Mouse (Mus musculus): ENCODE results near the gene Chchd4. TPM values are rescaled to one million over a fixed set of nuclear protein-coding genes. Genes with fewer than 3 reads are reported as not detected.

Chchd4 gene
- polyA plus RNA-seq (2012; ENCODE audit: insufficient read depth, low replicate concordance), result 0.79 and 6.6 TPM in 2 replicates

DNA sequence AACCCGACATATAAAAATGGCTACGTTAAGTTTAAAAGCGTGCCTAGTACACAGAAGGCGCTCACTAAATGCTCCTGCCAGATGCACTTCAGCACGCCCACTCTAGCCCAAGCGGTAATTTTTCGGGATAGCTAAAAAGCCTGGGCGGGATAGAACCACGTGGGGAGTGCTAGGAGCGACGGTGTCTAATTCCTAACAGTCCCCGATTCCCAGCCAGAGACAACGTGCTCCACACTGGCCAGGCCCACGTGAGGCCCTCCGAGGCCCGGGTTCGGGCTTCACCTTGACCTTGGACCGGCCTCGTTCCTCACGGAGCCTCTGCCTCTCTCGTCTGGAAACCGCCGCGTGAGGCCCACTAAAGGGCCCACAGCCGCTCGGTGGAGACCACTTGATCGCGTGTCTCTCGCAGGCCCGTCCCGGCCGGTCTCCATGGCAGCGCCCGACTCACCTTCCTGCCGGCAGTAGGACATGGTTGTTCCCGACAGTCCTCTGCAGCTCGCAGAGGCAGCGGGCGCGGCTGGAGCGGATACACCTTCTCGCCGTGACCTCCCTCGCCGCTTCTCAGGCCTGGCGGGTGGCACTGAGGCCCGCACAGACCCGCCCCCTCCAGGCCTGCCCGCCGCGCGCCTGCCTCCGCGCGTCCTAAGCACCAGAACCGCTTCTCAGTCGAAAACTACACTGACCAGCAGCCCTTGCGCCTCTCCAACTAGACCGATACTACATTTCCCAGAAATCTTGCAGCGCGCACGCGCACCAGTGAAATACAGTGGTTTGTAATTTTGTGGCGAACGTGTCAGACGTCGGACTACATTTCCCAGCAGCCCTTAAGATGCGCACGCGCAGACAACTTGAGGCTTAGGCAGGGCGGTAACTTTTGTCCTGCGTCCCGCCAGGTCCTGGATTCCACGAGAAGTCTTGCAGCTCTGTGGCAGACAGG, at the start of gene Chchd4, which contains the start of gene Tmem43:
TSS of gene Chchd4 (minus strand) at position 679 of the 937 bp plus-strand sequence.
TSS of gene Tmem43 (plus strand) at position 836 of the 937 bp plus-strand sequence.
- peaks cover 62% of the 10 kb centered on the region for H3K36me3 ChIP-seq (replicated peaks; ENCODE audit: low read length)
- H3K4me1 ChIP-seq, result peaks cover 73% of the 10 kb centered on the region

DNA sequence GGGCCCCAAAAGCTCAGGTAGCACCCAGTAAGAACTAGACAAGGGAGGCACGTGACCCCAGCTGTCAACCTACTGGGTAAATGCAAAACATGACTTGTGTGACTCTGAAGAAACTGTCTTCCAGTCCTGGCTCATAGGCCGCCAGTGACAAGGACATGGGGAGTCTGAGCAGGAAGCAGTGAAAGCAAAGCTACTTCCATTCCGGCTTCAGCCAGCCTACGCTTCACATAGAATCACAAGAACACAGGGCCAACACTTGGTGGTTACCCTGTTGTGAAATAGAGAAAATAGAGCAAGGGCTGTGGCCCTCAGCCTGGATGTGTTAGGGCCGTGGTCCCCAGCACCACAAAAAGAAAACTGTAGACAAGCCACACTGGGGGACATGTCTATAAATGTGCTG, 49.5 kb upstream of the Chchd4 start:
- H3K36me3 ChIP-seq (replicated peaks; ENCODE audit: low read length), result peaks cover 90% of the 10 kb centered on the region
- H3K4me1 ChIP-seq, result peaks cover 42% of the 10 kb centered on the region
- no peak overlapping the region for H3K4me3 ChIP-seq (replicated peaks)
- no peaks in the 10 kb centered on the region for H3K27me3 ChIP-seq (replicated peaks)
- TF ChIP-seq GATA1 (IDR thresholded peaks at IDR 0.05; ENCODE audit: borderline replicate concordance, low read length) (no peak), FLI1 (IDR thresholded peaks at IDR 0.05; ENCODE audit: low read length) (no peak)
- no peaks in the 10 kb centered on the region for H3K9me3 ChIP-seq

More for the DNA sequence above, at the start of gene Chchd4, which contains the start of gene Tmem43:
- H3K27me3 ChIP-seq (replicated peaks), result no peaks in the 10 kb centered on the region
- H3K9me3 ChIP-seq, result no peaks in the 10 kb centered on the region
- peak within 1 kb of the TSS; percentile 93 for H3K4me3 ChIP-seq (replicated peaks)
- TF ChIP-seq FLI1 (IDR thresholded peaks at IDR 0.05; ENCODE audit: low read length) (no peak), GATA1 (IDR thresholded peaks at IDR 0.05; ENCODE audit: borderline replicate concordance, low read length) (no peak)

DNA sequence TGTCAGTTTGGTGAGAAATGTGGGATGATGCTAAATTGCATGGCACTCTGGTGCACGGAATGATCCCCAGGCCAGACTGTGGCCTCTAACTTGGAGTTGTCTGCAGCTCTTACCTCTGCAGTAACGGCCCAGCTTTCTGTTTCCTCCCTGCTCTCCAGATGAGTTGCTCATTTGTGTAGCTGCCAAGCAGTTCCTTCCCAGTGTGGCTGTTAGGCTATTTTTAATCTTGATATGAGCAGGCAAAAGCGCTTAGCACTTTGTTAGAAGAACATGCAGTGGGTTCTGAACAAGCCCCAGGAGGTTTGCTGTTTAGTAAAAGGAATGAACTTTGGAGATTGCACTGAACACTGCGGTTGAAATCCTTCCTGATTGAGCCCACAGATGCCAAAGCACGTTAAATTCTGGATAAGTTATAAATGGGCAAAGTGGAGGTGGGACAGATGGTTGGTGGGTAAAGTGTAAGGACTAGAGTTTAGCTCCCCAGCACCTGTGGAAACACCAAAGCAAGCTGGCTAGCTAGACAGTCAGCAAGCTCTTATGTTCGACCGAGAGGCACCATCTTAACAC, 45.2 kb upstream of the Chchd4 start:
- Histone ChIP-seq H3K4me1 (peaks cover 72% of the 10 kb centered on the region), H3K36me3 (replicated peaks; ENCODE audit: low read length) (peaks cover 65% of the 10 kb centered on the region)

DNA sequence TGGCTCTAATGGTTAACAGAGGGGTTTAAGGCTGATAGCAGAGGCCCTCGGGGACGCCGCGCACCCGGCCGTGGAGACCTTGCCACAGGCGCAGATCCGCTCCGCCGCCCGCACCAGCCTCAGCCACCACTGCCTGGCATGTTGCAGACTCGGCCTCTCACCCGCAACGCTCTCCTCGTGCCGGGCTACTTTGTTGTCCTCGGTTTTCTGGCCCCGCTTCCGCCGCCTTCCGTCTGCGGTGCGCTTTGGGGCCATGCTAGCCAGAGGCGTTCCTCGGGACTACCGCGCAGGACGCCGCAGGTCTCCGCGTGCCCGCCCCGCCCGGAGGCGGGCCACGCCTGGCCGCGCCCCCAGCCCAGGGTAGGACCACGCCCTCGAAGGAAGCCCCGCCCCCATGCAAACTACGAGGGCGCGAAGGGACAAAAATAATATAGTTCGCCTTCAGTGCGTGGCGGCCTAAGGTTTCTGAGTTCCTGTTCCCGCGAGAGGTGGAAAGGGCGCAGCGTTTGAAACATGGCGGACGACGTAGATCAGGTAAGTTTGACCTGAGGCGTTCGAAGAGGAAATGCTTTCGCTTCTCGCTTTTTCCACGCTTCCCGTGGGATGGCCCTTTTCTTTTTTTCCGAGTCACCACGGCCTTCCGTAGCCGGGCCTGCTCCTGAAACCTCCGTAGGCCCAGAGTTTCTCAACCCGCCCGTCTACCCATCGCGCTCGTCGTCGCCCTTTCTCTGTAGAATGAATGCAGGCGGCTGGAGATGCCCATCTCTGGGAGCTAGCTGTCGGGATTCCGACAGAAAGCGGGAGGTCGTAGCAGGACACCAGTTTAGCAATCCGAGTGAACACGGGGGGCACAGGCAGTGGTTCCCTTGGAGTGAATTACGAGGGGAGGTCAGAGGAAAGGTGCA, 42.5 kb upstream of the Chchd4 start, which contains the start of the genes Xpc and Lsm3:
TSS of gene Xpc (minus strand) at position 344 of the 905 bp plus-strand sequence.
TSS of gene Lsm3 (plus strand) at position 384 of the 905 bp plus-strand sequence.
- peaks cover 67% of the 10 kb centered on the region for H3K4me1 ChIP-seq
- peaks cover 43% of the 10 kb centered on the region for H3K36me3 ChIP-seq (replicated peaks; ENCODE audit: low read length)
- H3K9me3 ChIP-seq, result no peaks in the 10 kb centered on the region
- H3K4me3 ChIP-seq (replicated peaks), result peak within 1 kb of the TSS; percentile 99
- H3K27me3 ChIP-seq (replicated peaks), result no peaks in the 10 kb centered on the region
- TF ChIP-seq FLI1 (IDR thresholded peaks at IDR 0.05; ENCODE audit: low read length) (0 out of 2 replicates have a peak, but pooled peaks have one; percentile 34), GATA1 (IDR thresholded peaks at IDR 0.05; ENCODE audit: borderline replicate concordance, low read length) (no peak)

More for the DNA sequence above, 45.2 kb upstream of the Chchd4 start:
- Histone ChIP-seq H3K9me3 (no peaks in the 10 kb centered on the region), H3K4me3 (replicated peaks) (peak overlapping the region; percentile 62), H3K27me3 (replicated peaks) (no peaks in the 10 kb centered on the region)
- TF ChIP-seq GATA1 (IDR thresholded peaks at IDR 0.05; ENCODE audit: borderline replicate concordance, low read length) (no peak), FLI1 (IDR thresholded peaks at IDR 0.05; ENCODE audit: low read length) (no peak)

DNA sequence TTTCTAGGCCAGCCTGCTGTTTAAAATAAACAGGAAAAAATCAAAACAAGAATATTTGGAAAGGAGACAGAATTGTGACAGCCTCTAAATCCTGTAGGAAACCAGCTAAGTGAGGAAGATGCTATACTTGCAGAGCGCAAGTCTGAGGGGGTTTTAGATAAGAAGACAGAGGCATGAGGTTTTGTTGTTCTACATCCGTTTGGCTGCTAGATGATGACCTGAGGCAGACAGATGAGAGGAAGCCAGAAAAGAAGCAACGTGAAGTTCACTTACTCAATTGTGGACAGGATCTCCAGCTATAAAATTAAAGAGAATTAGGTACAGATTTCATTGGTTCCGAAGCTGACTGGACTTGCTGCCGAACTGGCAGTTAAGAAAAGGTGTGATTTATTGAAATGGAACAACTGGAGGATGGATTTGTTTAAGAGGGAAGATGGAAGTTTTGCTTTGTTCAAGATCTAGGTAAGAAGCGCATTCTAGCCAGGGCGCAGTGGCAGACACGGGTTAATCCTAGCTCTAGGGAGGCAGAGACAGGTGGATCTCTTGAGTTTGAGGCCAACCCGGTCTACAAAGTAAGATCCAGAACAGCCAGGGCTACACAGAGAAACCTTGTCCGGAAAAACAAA, 41.5 kb upstream of the Chchd4 start:
- Histone ChIP-seq H3K4me3 (replicated peaks) (peak overlapping the region; percentile 99), H3K9me3 (no peaks in the 10 kb centered on the region), H3K27me3 (replicated peaks) (no peaks in the 10 kb centered on the region), H3K36me3 (replicated peaks; ENCODE audit: low read length) (peaks cover 41% of the 10 kb centered on the region), H3K4me1 (peaks cover 58% of the 10 kb centered on the region)
- TF ChIP-seq GATA1 (IDR thresholded peaks at IDR 0.05; ENCODE audit: borderline replicate concordance, low read length), result no peak
- TF ChIP-seq FLI1 (IDR thresholded peaks at IDR 0.05; ENCODE audit: low read length), result no peak

DNA sequence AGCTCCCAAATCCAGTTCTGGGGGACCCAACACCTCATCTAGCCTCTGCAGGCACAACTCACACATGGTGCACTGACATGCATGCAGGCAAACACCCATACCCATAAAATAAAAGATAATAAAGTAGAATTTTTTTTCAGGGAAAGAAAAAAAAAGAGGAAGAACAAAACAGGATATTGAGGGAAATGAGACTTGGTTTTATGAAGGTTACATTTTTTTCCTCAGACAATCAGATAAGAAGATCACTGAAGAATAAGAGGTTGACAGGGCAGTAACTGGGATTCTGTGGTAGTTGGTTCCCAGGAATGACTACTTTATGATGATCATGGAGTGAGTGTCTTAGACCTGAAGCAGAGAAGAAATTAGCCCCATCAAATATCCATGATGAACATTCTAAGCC, 40.8 kb upstream of the Chchd4 start:
- no peaks in the 10 kb centered on the region for H3K27me3 ChIP-seq (replicated peaks)
- no peak for TF ChIP-seq FLI1 (IDR thresholded peaks at IDR 0.05; ENCODE audit: low read length)
- TF ChIP-seq GATA1 (IDR thresholded peaks at IDR 0.05; ENCODE audit: borderline replicate concordance, low read length), result no peak
- no peaks in the 10 kb centered on the region for H3K9me3 ChIP-seq
- peaks cover 56% of the 10 kb centered on the region for H3K4me1 ChIP-seq
- H3K36me3 ChIP-seq (replicated peaks; ENCODE audit: low read length), result peaks cover 36% of the 10 kb centered on the region
- H3K4me3 ChIP-seq (replicated peaks), result no peak overlapping the region

DNA sequence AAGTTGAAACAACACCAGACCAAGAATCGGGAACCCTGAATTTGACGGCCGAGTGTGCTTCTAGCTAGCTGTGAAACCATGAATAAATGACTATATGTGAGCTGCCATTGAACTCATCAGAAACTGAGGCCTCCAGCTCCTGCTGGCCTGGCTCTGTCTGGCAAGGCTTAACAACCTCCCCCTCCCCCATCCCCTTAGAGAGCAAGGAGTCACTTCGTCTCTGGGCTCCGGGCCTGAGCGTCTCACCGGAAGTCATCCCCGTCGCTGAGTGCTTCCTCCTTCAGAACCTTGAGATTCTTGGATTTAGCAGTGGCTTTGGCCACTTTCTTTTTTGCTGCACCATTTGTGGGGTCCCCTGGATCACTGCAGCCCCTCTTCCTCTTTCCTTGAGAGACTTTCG, 36.9 kb upstream of the Chchd4 start:
- TF ChIP-seq FLI1 (IDR thresholded peaks at IDR 0.05; ENCODE audit: low read length), result no peak
- TF ChIP-seq GATA1 (IDR thresholded peaks at IDR 0.05; ENCODE audit: borderline replicate concordance, low read length), result no peak
- Histone ChIP-seq H3K36me3 (replicated peaks; ENCODE audit: low read length) (peaks cover 45% of the 10 kb centered on the region), H3K4me1 (peaks cover 61% of the 10 kb centered on the region), H3K27me3 (replicated peaks) (no peaks in the 10 kb centered on the region), H3K4me3 (replicated peaks) (no peak overlapping the region), H3K9me3 (no peaks in the 10 kb centered on the region)

DNA sequence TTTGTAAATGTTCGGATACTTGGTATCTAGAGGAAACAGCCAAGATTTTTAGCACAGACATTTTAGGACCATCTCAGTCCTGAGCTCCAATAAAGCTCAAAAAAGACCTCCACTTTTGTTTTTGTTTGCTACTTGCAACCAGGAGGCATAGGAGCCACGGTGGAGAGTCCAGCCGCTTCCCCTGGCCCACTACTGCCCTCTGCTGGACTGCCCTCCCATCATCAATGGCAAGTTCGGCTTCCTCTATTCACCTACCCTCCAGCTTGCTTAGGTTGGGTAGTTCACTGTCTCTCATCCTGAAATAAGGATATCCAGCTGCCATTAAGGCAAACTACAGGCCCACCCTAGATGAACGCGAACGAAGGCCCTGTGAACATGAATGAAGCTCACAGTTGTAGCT, 36.0 kb upstream of the Chchd4 start:
- Histone ChIP-seq H3K36me3 (replicated peaks; ENCODE audit: low read length) (peaks cover 54% of the 10 kb centered on the region), H3K27me3 (replicated peaks) (no peaks in the 10 kb centered on the region)

More for the DNA sequence above, 36.0 kb upstream of the Chchd4 start:
- no peak overlapping the region for H3K4me3 ChIP-seq (replicated peaks)
- no peak for TF ChIP-seq FLI1 (IDR thresholded peaks at IDR 0.05; ENCODE audit: low read length)
- TF ChIP-seq GATA1 (IDR thresholded peaks at IDR 0.05; ENCODE audit: borderline replicate concordance, low read length), result no peak
- no peaks in the 10 kb centered on the region for H3K9me3 ChIP-seq
- peaks cover 61% of the 10 kb centered on the region for H3K4me1 ChIP-seq
